Mouse (Mus musculus) gastrocnemius, postnatal 10 days (tissue): ENCODE data around the gene Tcp10b. TPM values are rescaled to one million over a fixed set of nuclear protein-coding genes. Genes with fewer than 3 reads are reported as not detected.

ENCODE experiments used
- total RNA-seq, 2 experiments: library from RNA; stranded (reverse); gene quantifications; 2 replicates each; pipeline ENCODE4 v1.2.3; 2021

The Tcp10b gene
- total RNA-seq, 2 experiments from 2014 or later = 0.26 to 0.61 TPM

Other genes starting within 250 kb of the Tcp10b start
- gene Mas1, start 193.0 kb upstream of the Tcp10b start, total RNA-seq = under 1 TPM; 0.59 to 0.72 TPM
- 1 to 10 TPM; 1.8 to 2.3 TPM for gene Mrgprh, start 185.1 kb upstream of the Tcp10b start, total RNA-seq
- gene Pnldc1, start 150.9 kb upstream of the Tcp10b start, total RNA-seq = under 1 TPM; 0.20 to 0.26 TPM
- 100 to 1,000 TPM; 238 to 250 TPM for gene Tcp1, start 145.4 kb upstream of the Tcp10b start, total RNA-seq
- 10 to 100 TPM; 81.3 to 85.7 TPM for gene Mrpl18, start 144.8 kb upstream of the Tcp10b start, total RNA-seq
- under 1 TPM in 1 of 2 experiments, not detected in 1; 0.33 TPM for gene Acat3, start 120.5 kb upstream of the Tcp10b start, total RNA-seq
- gene Acat2, start 100.4 kb upstream of the Tcp10b start, total RNA-seq = 10 to 100 TPM; 11.8 to 12.0 TPM
- 10 to 100 TPM; 35.3 to 42.6 TPM for gene Wtap, start 66.9 kb upstream of the Tcp10b start, total RNA-seq
- gene Sod2, start 54.3 kb upstream of the Tcp10b start, total RNA-seq = 100 to 1,000 TPM; 245 to 294 TPM
- not detected for gene Gpr31b, start 8.8 kb upstream of the Tcp10b start, total RNA-seq
- under 1 TPM in 1 of 2 experiments, not detected in 1; 0.14 TPM for gene Unc93a, start 70.7 kb downstream of the Tcp10b start, total RNA-seq
- gene Smok2a, start 160.1 kb downstream of the Tcp10b start, total RNA-seq = not detected
- not detected for gene Smok2b, start 169.2 kb downstream of the Tcp10b start, total RNA-seq